Mouse (Mus musculus) layer of hippocampus, adult 8-10 months (tissue): ENCODE measurements around the gene Gm49380. TPM values are rescaled to one million over a fixed set of nuclear protein-coding genes. Genes with fewer than 3 reads are reported as not detected.
A peak's percentile ranks its signal among the peaks of the same experiment; 100 is the strongest.

Experiments used
- DNase-seq, 2 experiments: peaks; one replicate each; pipeline ENCODE4 v3.0.0; 2022; ENCODE audit warnings: low spot score in 2 of 2
- total RNA-seq, 4 experiments: library from RNA; stranded (reverse); gene quantifications; 2 replicates each; pipeline ENCODE4 v1.2.4; 2022

Gene Gm49380
- total RNA-seq, 4 experiments from 2014 or later, result 0.43 to 1.1 (median 0.58) TPM

GRCm38 (mm10) chr9:44093612-44094503 is 19.4 kb downstream of the Gm49380 start:
- DNase-seq, result peak in 1 of 2 experiments; percentile 80

GRCm38 (mm10) chr9:44088877-44089608 is 24.3 kb downstream of the Gm49380 start:
- DNase-seq, result no peak

- no peak for DNase-seq
Measured at GRCm38 (mm10) chr9:44087761-44088455, 25.4 kb downstream of the Gm49380 start.

GRCm38 (mm10) chr9:44086960-44087359 is 26.3 kb downstream of the Gm49380 start:
- DNase-seq, result no peak

GRCm38 (mm10) chr9:44085741-44086665 is 27.3 kb downstream of the Gm49380 start:
- peak; percentile 72 to 82 for DNase-seq

- no peak for DNase-seq
Measured at GRCm38 (mm10) chr9:44085276-44085675, 28.0 kb downstream of the Gm49380 start.

GRCm38 (mm10) chr9:44084659-44085229 is 28.6 kb downstream of the Gm49380 start:
- peak; percentile 80 to 84 for DNase-seq

- no peak for DNase-seq
Measured at GRCm38 (mm10) chr9:44084236-44084635, 29.1 kb downstream of the Gm49380 start.

GRCm38 (mm10) chr9:44083392-44084121 is 29.7 kb downstream of the Gm49380 start:
- peak; percentile 77 to 82 for DNase-seq

GRCm38 (mm10) chr9:44082266-44082665 is 31.0 kb downstream of the Gm49380 start:
- DNase-seq, result no peak

GRCm38 (mm10) chr9:44081581-44081980 is 31.7 kb downstream of the Gm49380 start:
- DNase-seq, result no peak

GRCm38 (mm10) chr9:44080953-44081352 is 32.3 kb downstream of the Gm49380 start:
- no peak for DNase-seq

- DNase-seq, result no peak
Measured at GRCm38 (mm10) chr9:44079997-44080780, 33.1 kb downstream of the Gm49380 start.

- DNase-seq, result no peak
Measured at GRCm38 (mm10) chr9:44078955-44079756, 34.1 kb downstream of the Gm49380 start.

GRCm38 (mm10) chr9:44078136-44078797 is 35.0 kb downstream of the Gm49380 start:
- DNase-seq, result no peak

GRCm38 (mm10) chr9:44077266-44077910 is 35.9 kb downstream of the Gm49380 start:
- peak in 1 of 2 experiments; percentile 5 for DNase-seq

GRCm38 (mm10) chr9:44076764-44077120 is 36.6 kb downstream of the Gm49380 start:
- no peak for DNase-seq
